Mouse (Mus musculus) MEL (cell line): ENCODE measurements at regions not wholly inside any gene's neighbourhood (a gene's known extent, or its start where the extent isn't known, plus 50 kb on each side); places are given as distances from the start of the nearest gene placed in this dataset.

Experiments
- CHD2 ChIP-seq: IDR thresholded peaks from 2 replicates; pipeline ENCODE4 v1.6.1; 2011; ENCODE audit warnings: low read length, improper control_type of control experiment
- CTCF ChIP-seq, 3 experiments: IDR thresholded peaks in 2 of 3; conservative IDR thresholded peaks in 1 of 3; 2 replicates each; pipeline ENCODE4 v1.5.1; 2011 to 2012; ENCODE audit warnings: low read length in 3 of 3, low read depth in 2 of 3, mild to moderate bottlenecking in 2 of 3, improper control_type of control experiment in 1 of 3, inconsistent platforms in 1 of 3, mixed read lengths in 1 of 3, moderate library complexity in 1 of 3; ENCODE audit not compliant: control insufficient read depth in 1 of 3, insufficient read depth in 1 of 3, poor library complexity in 1 of 3, severe bottlenecking in 1 of 3
- E2F4 ChIP-seq: IDR thresholded peaks from 2 replicates; pipeline ENCODE4 v1.6.1; 2011; ENCODE audit warnings: low read depth, low read length, improper control_type of control experiment, borderline replicate concordance
- ELF1 ChIP-seq: IDR thresholded peaks from 2 replicates; pipeline ENCODE4 v1.6.1; 2014; ENCODE audit warnings: low read depth, mild to moderate bottlenecking, inconsistent platforms, low read length, improper control_type of control experiment, moderate library complexity
- EP300 ChIP-seq, 2 experiments: IDR thresholded peaks; 2 replicates each; pipeline ENCODE4 v1.6.1; 2011; ENCODE audit warnings: improper control_type of control experiment in 2 of 2, low read length in 2 of 2, low read depth in 1 of 2, mild to moderate bottlenecking in 1 of 2
- POLR2A ChIP-seq, 2 experiments: IDR thresholded peaks; 2 replicates each; pipeline ENCODE4 v1.6.1; 2011 to 2012; ENCODE audit warnings: low read length in 2 of 2, mild to moderate bottlenecking in 2 of 2, control low read depth in 1 of 2, improper control_type of control experiment in 1 of 2, low read depth in 1 of 2, moderate library complexity in 1 of 2; ENCODE audit not compliant: control insufficient read depth in 1 of 2, insufficient read depth in 1 of 2, poor library complexity in 1 of 2
- POLR2AphosphoS5 ChIP-seq: IDR thresholded peaks from 2 replicates; pipeline ENCODE4 v1.6.1; 2012; ENCODE audit warnings: low read depth, borderline replicate concordance, mild to moderate bottlenecking, inconsistent platforms, low read length, moderate library complexity, mixed read lengths
- RCOR1 ChIP-seq: IDR thresholded peaks from 2 replicates; pipeline ENCODE4 v1.6.1; 2012; ENCODE audit warnings: low read depth, mild to moderate bottlenecking, inconsistent platforms, low read length, improper control_type of control experiment
- UBTF ChIP-seq: IDR thresholded peaks from 2 replicates; pipeline ENCODE4 v1.6.1; 2012; ENCODE audit warnings: low read depth, mild to moderate bottlenecking, inconsistent platforms, low read length, improper control_type of control experiment, moderate library complexity, borderline replicate concordance; ENCODE audit not compliant: insufficient read depth
- USF1 ChIP-seq: IDR thresholded peaks from 2 replicates; pipeline ENCODE4 v1.6.1; 2014; ENCODE audit warnings: low read depth, mild to moderate bottlenecking, inconsistent platforms, low read length, improper control_type of control experiment, moderate library complexity
- ZNF384 ChIP-seq: IDR thresholded peaks from 2 replicates; pipeline ENCODE4 v1.6.1; 2012; ENCODE audit warnings: low read depth, mild to moderate bottlenecking, inconsistent platforms, low read length, improper control_type of control experiment

- TF ChIP-seq EP300 (IDR thresholded peaks at IDR 0.05; ENCODE audit: low read depth in 1 of 2, low read length in 2 of 2) (no peak), UBTF (no peak), CTCF (IDR thresholded peaks at IDR 0.05 in 2 of 3, conservative IDR thresholded peaks at IDR 0.05 in 1 of 3; ENCODE audit: control insufficient read depth in 1 of 3, insufficient read depth in 1 of 3, low read depth in 2 of 3, low read length in 3 of 3, poor library complexity in 1 of 3, severe bottlenecking in 1 of 3) (no peak), CHD2 (no peak), USF1 (no peak), RCOR1 (no peak), ZNF384 (no peak), ELF1 (no peak), E2F4 (no peak), POLR2AphosphoS5 (no peak), POLR2A (IDR thresholded peaks at IDR 0.05; ENCODE audit: control insufficient read depth in 1 of 2, insufficient read depth in 1 of 2, low read depth in 1 of 2, low read length in 2 of 2, poor library complexity in 1 of 2) (no peak)
Observed at GRCm38 (mm10) chr10:52545566-52545965, 128.2 kb downstream of the Nus1 start.
